Mouse (Mus musculus) liver, adult 2 months (tissue): ENCODE results near the gene Slc38a7. TPM values are rescaled to one million over a fixed set of nuclear protein-coding genes. Genes with fewer than 3 reads are reported as not detected.
"Not testable (repeated sequence)": the region's sequence is repeated elsewhere in the genome, so short reads cannot be mapped to it uniquely, and the experiment has no call there.

Source experiments
- DNase-seq: peaks from one replicate; pipeline ENCODE4 v3.0.0-alpha.2; 2011; ENCODE audit warnings: low read depth, low spot score; ENCODE audit errors: extremely low read depth
- H3K27ac ChIP-seq: fragments of 200-500 bp; replicated peaks from 2 replicates; pipeline ENCODE4 v1.5.1; 2012; ENCODE audit warnings: low read depth, mild to moderate bottlenecking, control low read depth, inconsistent platforms, low read length; ENCODE audit not compliant: insufficient read depth
- H3K27me3 ChIP-seq: fragments of 200-500 bp; 2 replicates; pipeline ENCODE4 v1.6.1; 2012; ENCODE audit warnings: mild to moderate bottlenecking, moderate library complexity, low read length, inconsistent platforms; ENCODE audit not compliant: control insufficient read depth, insufficient read depth
- H3K36me3 ChIP-seq: fragments of 200-500 bp; 2 replicates; pipeline ENCODE4 v1.6.1; 2012; ENCODE audit warnings: low read length, inconsistent platforms; ENCODE audit not compliant: control insufficient read depth, insufficient read depth
- H3K4me1 ChIP-seq: fragments of 200-500 bp; 2 replicates; pipeline ENCODE4 v1.6.1; 2011; ENCODE audit warnings: low read length; ENCODE audit not compliant: control insufficient read depth, insufficient read depth
- H3K4me3 ChIP-seq: fragments of 200-500 bp; 2 replicates; pipeline ENCODE4 v1.5.1; 2011; ENCODE audit warnings: low read depth, mild to moderate bottlenecking, control low read depth, low read length, moderate library complexity; ENCODE audit not compliant: insufficient read depth
- H3K79me2 ChIP-seq: fragments of 200-500 bp; 2 replicates; pipeline ENCODE4 v1.6.1; 2012; ENCODE audit warnings: inconsistent platforms, mild to moderate bottlenecking, low read length, moderate library complexity; ENCODE audit not compliant: control insufficient read depth, insufficient read depth
- H3K9ac ChIP-seq: fragments of 200-500 bp; 2 replicates; pipeline ENCODE4 v1.6.1; 2012; ENCODE audit warnings: low read depth, mild to moderate bottlenecking, control low read depth, inconsistent platforms, low read length
- CTCF ChIP-seq: fragments of 200-500 bp; IDR thresholded peaks from 2 replicates; pipeline ENCODE4 v1.5.1; 2011; ENCODE audit warnings: low read depth, low read length, control low read depth
- POLR2A ChIP-seq: fragments of 200-500 bp; IDR thresholded peaks from 2 replicates; pipeline ENCODE4 v1.6.1; 2011; ENCODE audit warnings: low read length, control low read depth; ENCODE audit not compliant: insufficient read depth; ENCODE audit errors: extremely low read depth
- WGBS: fragments of 180-500 bp; shearing (Covaris S2); methylation state at CpG from one replicate; pipeline ENCODE4 v1.1.7; 2018; 5-methylcytosine and 5-hydroxymethylcytosine counted together
- polyA plus RNA-seq: library from polyadenylated mRNA; depleted of rRNA; stranded (reverse); fragments of >200 nt; gene quantifications from 2 replicates; pipeline ENCODE4 v1.2.3, GENCODE M21; 2012
- total RNA-seq: library from RNA; depleted of rRNA; stranded (reverse); fragments of >200 nt; gene quantifications from 2 replicates; pipeline ENCODE4 v1.2.3, GENCODE M21; 2014

Slc38a7 gene
- total and polyA plus RNA-seq, 2 experiments: 10.7 to 22.8 TPM

DNA sequence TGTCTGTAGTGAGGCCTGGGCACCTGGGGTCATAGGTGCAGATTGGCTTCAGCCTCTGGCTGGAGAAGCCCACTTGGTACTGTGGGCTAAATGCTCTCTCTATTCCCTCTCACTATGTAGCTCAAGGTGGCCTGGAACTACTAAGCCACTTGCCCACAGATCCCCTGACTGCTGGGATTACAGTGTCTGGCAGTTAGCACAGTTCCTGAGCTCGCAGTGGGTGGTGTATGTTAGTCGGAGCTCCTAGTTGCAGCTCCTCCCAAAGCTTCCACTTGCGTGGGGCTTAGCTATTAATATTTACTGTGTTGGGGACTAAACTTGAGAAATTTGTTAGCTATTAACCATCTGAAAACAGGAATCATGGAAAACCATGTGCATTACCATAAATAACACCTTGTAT is 28.2 kb upstream of the Slc38a7 start:
- Histone ChIP-seq H3K36me3 (peaks cover 16% of the 10 kb centered on the region), H3K27me3 (no peaks in the 10 kb centered on the region), H3K4me3 (no peak overlapping the region), H3K9ac (no peak overlapping the region), H3K4me1 (peaks cover 29% of the 10 kb centered on the region), H3K79me2 (peaks cover 35% of the 10 kb centered on the region; the same call in 1 of the 2 replicates), H3K27ac (peak overlapping the region; percentile 54)
- DNase-seq: peak; percentile 34
- no peak for TF ChIP-seq CTCF
- no peak for TF ChIP-seq POLR2A
- 21% methylated on average over 3 of the region's 3 CpGs for WGBS

DNA sequence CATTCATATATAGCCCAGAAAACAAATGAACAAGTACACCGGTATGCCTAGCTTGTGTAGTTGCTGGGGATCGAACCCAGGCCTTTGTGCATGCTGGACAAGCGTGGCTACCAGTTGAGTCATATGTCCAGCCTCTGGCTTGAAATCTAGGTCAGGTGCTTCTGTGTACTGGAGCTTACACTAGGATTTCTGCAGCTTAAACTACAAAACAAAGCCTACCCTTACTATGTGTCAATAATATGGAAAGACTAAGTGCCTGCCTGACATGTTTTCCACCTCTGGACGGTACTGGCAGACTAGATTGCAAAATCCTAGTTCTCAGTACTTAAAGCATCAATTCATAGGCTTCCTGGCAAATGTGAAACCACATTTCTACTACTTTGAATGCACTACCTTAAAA is 26.5 kb upstream of the Slc38a7 start:
- peak overlapping the region; percentile 33 for H3K27ac ChIP-seq
- WGBS: 19% methylated on average over 4 of the region's 4 CpGs

DNA sequence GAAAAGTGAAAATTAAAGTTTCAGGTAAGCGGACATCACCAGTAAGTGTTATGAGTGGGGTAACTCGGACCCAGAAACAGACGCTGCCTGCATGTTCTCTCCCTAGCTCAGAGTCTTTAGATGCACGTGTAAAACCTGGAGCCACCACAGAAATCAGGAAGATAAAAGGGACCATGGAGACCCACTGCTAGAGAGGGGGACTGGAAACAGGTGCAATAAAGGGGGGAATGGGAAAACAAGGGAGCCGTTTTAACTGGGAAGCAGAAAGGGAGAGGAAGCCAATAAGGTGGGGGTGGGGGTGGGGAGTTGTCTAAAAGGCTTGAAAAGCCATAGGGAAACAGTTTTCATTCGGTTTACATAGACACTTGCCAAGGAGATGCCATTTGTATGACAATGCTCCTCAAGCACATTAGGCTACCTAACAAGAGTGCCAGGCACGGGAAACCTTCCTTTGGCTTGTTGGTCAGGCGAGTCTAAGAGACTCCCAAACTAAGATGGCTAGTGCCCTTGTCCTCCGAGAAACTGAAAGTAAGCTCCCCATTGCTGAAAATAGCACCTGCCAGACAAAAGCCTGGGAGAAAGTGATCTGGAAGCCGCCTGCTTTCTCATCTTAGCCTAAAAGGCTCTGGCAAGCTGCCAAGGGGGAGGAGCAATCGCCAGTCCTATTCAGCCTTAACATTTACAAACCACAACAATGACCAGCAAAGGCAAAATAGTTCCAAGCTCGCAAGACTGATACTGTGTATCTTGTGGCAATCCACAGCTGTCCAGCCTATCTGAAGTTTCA is 25.0 kb upstream of the Slc38a7 start:
- H3K9ac ChIP-seq: no peak overlapping the region
- no peak overlapping the region for H3K27ac ChIP-seq
- peaks cover 43% of the 10 kb centered on the region for H3K36me3 ChIP-seq
- no peaks in the 10 kb centered on the region for H3K27me3 ChIP-seq
- H3K4me1 ChIP-seq: peaks cover 24% of the 10 kb centered on the region
- peaks cover 29% of the 10 kb centered on the region; the same call in 1 of the 2 replicates for H3K79me2 ChIP-seq
- no peak for TF ChIP-seq CTCF
- TF ChIP-seq POLR2A: no peak
- DNase-seq: peak; percentile 52
- H3K4me3 ChIP-seq: no peak overlapping the region
- 62% methylated on average over 12 of the region's 12 CpGs for WGBS

More for the DNA sequence above, 26.5 kb upstream of the Slc38a7 start:
- peak; percentile 71 for DNase-seq
- Histone ChIP-seq H3K27me3 (no peaks in the 10 kb centered on the region), H3K9ac (no peak overlapping the region), H3K4me3 (no peak overlapping the region), H3K36me3 (peaks cover 31% of the 10 kb centered on the region), H3K79me2 (peaks cover 35% of the 10 kb centered on the region; the same call in 1 of the 2 replicates), H3K4me1 (peaks cover 26% of the 10 kb centered on the region)
- TF ChIP-seq CTCF (no peak), POLR2A (no peak)

DNA sequence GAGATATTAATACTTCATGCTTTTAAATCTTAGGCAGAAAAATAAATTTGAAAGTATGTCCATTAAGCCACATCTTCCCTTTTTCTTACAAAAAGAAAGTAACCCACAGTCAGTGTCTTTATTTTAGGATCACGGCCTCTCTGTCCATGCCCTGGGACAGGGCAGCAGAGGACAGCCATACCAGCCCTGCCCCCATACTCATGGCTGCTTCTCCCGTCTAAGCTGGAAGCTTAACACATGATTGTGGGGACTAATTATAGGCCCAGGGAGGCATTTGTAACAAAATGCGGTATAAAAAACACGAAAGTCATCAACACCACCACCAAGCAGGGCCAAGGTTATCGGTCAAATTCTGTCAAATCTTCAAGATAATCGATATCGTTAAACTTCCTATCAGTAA is 21.9 kb upstream of the Slc38a7 start:
- H3K36me3 ChIP-seq: peaks cover 69% of the 10 kb centered on the region

DNA sequence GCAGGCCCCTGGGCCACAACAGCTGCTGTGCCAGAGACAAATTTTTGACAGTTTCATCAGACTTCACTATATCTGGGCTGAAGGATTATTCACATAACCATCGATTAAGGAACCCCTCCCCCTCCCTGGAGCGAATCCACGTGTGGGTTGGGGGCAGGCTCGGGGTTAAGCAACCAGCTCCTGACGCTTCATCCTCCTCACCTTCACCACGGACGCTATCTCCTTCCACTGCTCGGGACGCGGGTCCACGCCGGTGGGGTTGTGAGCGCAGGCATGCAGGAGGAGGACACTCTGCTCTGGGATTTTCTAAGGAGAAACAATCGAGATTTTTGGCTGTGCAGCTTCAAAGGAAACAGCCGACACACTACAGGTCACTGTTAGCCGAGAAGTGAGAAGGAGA is 18.4 kb upstream of the Slc38a7 start:
- no peak for DNase-seq
- Histone ChIP-seq H3K27ac (no peak overlapping the region), H3K36me3 (peaks cover 88% of the 10 kb centered on the region), H3K4me3 (no peak overlapping the region), H3K79me2 (no peaks in the 10 kb centered on the region), H3K9ac (no peak overlapping the region), H3K27me3 (no peaks in the 10 kb centered on the region), H3K4me1 (no peaks in the 10 kb centered on the region)
- TF ChIP-seq CTCF: no peak
- 90% methylated on average over 16 of the region's 16 CpGs for WGBS

More for the DNA sequence above, 21.9 kb upstream of the Slc38a7 start:
- TF ChIP-seq CTCF (no peak), POLR2A (no peak)
- Histone ChIP-seq H3K9ac (no peak overlapping the region), H3K4me3 (no peak overlapping the region), H3K79me2 (peaks cover 16% of the 10 kb centered on the region; the same call in 1 of the 2 replicates), H3K27ac (no peak overlapping the region), H3K4me1 (peaks cover 12% of the 10 kb centered on the region), H3K27me3 (no peaks in the 10 kb centered on the region)
- no peak for DNase-seq
- 94% methylated on average over 7 of the region's 7 CpGs for WGBS

DNA sequence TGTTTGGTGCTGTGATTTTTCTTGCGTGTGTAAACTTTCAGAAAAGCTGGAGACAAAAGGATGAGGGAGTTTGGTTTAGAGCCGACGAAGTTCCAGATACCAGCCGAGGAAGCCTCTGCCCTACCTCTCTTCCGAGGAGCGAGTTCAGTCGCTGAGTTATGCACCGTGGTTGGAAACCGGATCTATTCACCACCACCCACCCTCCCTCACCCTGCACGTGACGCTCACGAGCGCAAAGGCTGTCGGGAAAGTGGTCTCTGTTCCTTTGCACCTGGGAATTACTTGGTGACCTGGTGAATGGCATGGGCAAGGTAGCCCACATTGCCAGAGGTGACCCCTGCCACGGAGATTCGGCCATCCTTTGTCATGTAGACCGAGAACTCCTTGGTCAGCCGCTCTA is 11.5 kb upstream of the Slc38a7 start:
- not testable (repeated sequence) for DNase-seq, H3K27me3 ChIP-seq, H3K4me3 ChIP-seq, H3K4me1 ChIP-seq, H3K27ac ChIP-seq, H3K79me2 ChIP-seq, H3K9ac ChIP-seq
- peaks cover 36% of the 10 kb centered on the region for H3K36me3 ChIP-seq
- 94% methylated on average over 18 of the region's 18 CpGs for WGBS

DNA sequence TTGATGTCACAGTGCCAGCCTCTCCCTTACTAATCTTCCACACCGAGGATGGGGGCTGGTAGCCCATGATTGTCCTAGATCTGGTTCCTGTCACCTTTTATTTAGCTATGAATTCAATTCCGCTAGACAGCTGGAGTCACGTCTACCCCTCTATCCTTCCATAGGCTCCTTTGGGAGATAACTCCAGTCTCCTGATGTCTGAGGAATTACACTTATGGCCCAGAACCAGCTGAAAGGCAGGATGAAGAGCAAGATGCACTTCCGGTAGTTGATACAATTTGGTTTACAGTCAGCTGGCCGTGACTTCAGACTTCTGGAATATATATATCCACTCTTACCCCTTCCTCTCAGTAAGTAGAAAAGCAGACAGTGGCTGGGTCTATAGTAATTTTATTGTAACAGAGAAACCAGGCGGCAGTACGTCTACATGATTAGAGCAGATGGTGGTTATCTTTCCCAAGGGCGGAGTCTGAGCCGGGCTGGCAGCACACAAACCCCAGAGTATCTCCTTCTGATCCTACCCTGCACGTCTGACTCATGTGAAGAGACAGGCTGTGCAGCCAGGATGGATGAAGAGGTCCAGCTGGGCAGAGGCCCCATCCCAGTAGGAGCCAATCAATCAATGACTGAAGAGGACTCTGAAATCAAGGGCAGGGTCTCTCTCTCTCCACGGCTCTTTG is 10.6 kb upstream of the Slc38a7 start:
- H3K27ac ChIP-seq, H3K79me2 ChIP-seq, DNase-seq, H3K4me1 ChIP-seq, H3K4me3 ChIP-seq, H3K27me3 ChIP-seq, H3K9ac ChIP-seq: not testable (repeated sequence)
- 67% methylated on average over 11 of the region's 11 CpGs for WGBS
- H3K36me3 ChIP-seq: peaks cover 28% of the 10 kb centered on the region
